Mouse (Mus musculus): ENCODE data around the gene Bad. TPM values are rescaled to one million over a fixed set of nuclear protein-coding genes. Genes with fewer than 3 reads are reported as not detected.

Bad gene
- total and polyA plus RNA-seq, 3 experiments: 21.1 to 33.5 (median 25.8) TPM

GRCm38 (mm10) chr19:6928080-6928479, 13.6 kb upstream of the Bad start:
- Histone ChIP-seq H3K36me3 (ENCODE audit: control insufficient read depth, insufficient read depth, low read length) (no peaks in the 10 kb centered on the region), H3K4me3 (no peak overlapping the region), H3K27ac (no peak overlapping the region), H3K27me3 (ENCODE audit: control insufficient read depth, insufficient read depth, low read length) (peaks cover 13% of the 10 kb centered on the region), H3K79me2 (replicated peaks; ENCODE audit: control insufficient read depth, insufficient read depth, low read length) (no peaks in the 10 kb centered on the region), H3K9ac (ENCODE audit: low read depth, low read length) (no peak overlapping the region), H3K4me1 (ENCODE audit: control insufficient read depth, insufficient read depth, low read length) (peaks cover 5% of the 10 kb centered on the region)
- TF ChIP-seq POLR2A (IDR thresholded peaks at IDR 0.05; ENCODE audit: insufficient read depth, low read depth, low read length) (no peak), CTCF (IDR thresholded peaks at IDR 0.05) (no peak), EP300 (IDR thresholded peaks at IDR 0.05; ENCODE audit: insufficient read depth, low read depth, low read length) (no peak)
- no peak for DNase-seq
- 35% methylated on average over 9 of the region's 9 CpGs for WGBS
- intact Hi-C loops (cut with DNase I): no loop called here

- H3K27me3 ChIP-seq (ENCODE audit: control insufficient read depth, insufficient read depth, low read length): peaks cover 22% of the 10 kb centered on the region
- DNase-seq: no peak
- WGBS: 8% methylated on average over 2 of the region's 2 CpGs
- H3K9ac ChIP-seq (ENCODE audit: low read depth, low read length): no peak overlapping the region
- H3K79me2 ChIP-seq (replicated peaks; ENCODE audit: control insufficient read depth, insufficient read depth, low read length): no peaks in the 10 kb centered on the region
- TF ChIP-seq CTCF (IDR thresholded peaks at IDR 0.05): no peak
- TF ChIP-seq EP300 (IDR thresholded peaks at IDR 0.05; ENCODE audit: insufficient read depth, low read depth, low read length): no peak
- TF ChIP-seq POLR2A (IDR thresholded peaks at IDR 0.05; ENCODE audit: insufficient read depth, low read depth, low read length): no peak
- peaks cover 4% of the 10 kb centered on the region; the same call in 1 of the 2 replicates for H3K4me1 ChIP-seq (ENCODE audit: control insufficient read depth, insufficient read depth, low read length)
- intact Hi-C loops (cut with DNase I): no loop called here
- H3K36me3 ChIP-seq (ENCODE audit: control insufficient read depth, insufficient read depth, low read length): no peaks in the 10 kb centered on the region
- H3K27ac ChIP-seq: no peak overlapping the region
- H3K4me3 ChIP-seq: no peak overlapping the region
Observed at GRCm38 (mm10) chr19:6931002-6931401, 10.7 kb upstream of the Bad start.

- Histone ChIP-seq H3K27ac (no peak overlapping the region), H3K79me2 (replicated peaks; ENCODE audit: control insufficient read depth, insufficient read depth, low read length) (no peaks in the 10 kb centered on the region), H3K4me3 (no peak overlapping the region), H3K9ac (ENCODE audit: low read depth, low read length) (no peak overlapping the region), H3K27me3 (ENCODE audit: control insufficient read depth, insufficient read depth, low read length) (peaks cover 20% of the 10 kb centered on the region), H3K4me1 (ENCODE audit: control insufficient read depth, insufficient read depth, low read length) (peaks cover 4% of the 10 kb centered on the region; the same call in 1 of the 2 replicates), H3K36me3 (ENCODE audit: control insufficient read depth, insufficient read depth, low read length) (no peaks in the 10 kb centered on the region)
- TF ChIP-seq CTCF (IDR thresholded peaks at IDR 0.05) (no peak), EP300 (IDR thresholded peaks at IDR 0.05; ENCODE audit: insufficient read depth, low read depth, low read length) (no peak), POLR2A (IDR thresholded peaks at IDR 0.05; ENCODE audit: insufficient read depth, low read depth, low read length) (no peak)
- intact Hi-C loops (cut with DNase I): no loop called here
- DNase-seq: no peak
- WGBS: 82% methylated on average over 1 of the region's 1 CpGs
Observed at GRCm38 (mm10) chr19:6932018-6932417, 9.6 kb upstream of the Bad start.

- no peaks in the 10 kb centered on the region for H3K36me3 ChIP-seq (ENCODE audit: control insufficient read depth, insufficient read depth, low read length)
- WGBS: 45% methylated on average over 4 of the region's 4 CpGs
- no peak overlapping the region for H3K27ac ChIP-seq
- no peak overlapping the region for H3K4me3 ChIP-seq
- intact Hi-C loops (cut with DNase I): no loop called here
- TF ChIP-seq EP300 (IDR thresholded peaks at IDR 0.05; ENCODE audit: insufficient read depth, low read depth, low read length) (no peak), POLR2A (IDR thresholded peaks at IDR 0.05; ENCODE audit: insufficient read depth, low read depth, low read length) (no peak), CTCF (IDR thresholded peaks at IDR 0.05) (no peak)
- H3K9ac ChIP-seq (ENCODE audit: low read depth, low read length): no peak overlapping the region
- peaks cover 4% of the 10 kb centered on the region; the same call in 1 of the 2 replicates for H3K4me1 ChIP-seq (ENCODE audit: control insufficient read depth, insufficient read depth, low read length)
- H3K79me2 ChIP-seq (replicated peaks; ENCODE audit: control insufficient read depth, insufficient read depth, low read length): no peaks in the 10 kb centered on the region
- no peak for DNase-seq
- H3K27me3 ChIP-seq (ENCODE audit: control insufficient read depth, insufficient read depth, low read length): peaks cover 13% of the 10 kb centered on the region
Observed at GRCm38 (mm10) chr19:6933102-6933435, 8.6 kb upstream of the Bad start.

- no peak overlapping the region for H3K27ac ChIP-seq
- peaks cover 4% of the 10 kb centered on the region; the same call in 1 of the 2 replicates for H3K4me1 ChIP-seq (ENCODE audit: control insufficient read depth, insufficient read depth, low read length)
- intact Hi-C loops (cut with DNase I): no loop called here
- DNase-seq: peak; percentile 31 to 42
- WGBS: 5% methylated on average over 58 of the region's 58 CpGs
- H3K4me3 ChIP-seq: peak overlapping the region; percentile 46
- peak overlapping the region; percentile 64 for H3K9ac ChIP-seq (ENCODE audit: low read depth, low read length)
- no peaks in the 10 kb centered on the region for H3K79me2 ChIP-seq (replicated peaks; ENCODE audit: control insufficient read depth, insufficient read depth, low read length)
- no peaks in the 10 kb centered on the region for H3K36me3 ChIP-seq (ENCODE audit: control insufficient read depth, insufficient read depth, low read length)
- H3K27me3 ChIP-seq (ENCODE audit: control insufficient read depth, insufficient read depth, low read length): peaks cover 12% of the 10 kb centered on the region
- no peak for TF ChIP-seq POLR2A (IDR thresholded peaks at IDR 0.05; ENCODE audit: insufficient read depth, low read depth, low read length)
- no peak for TF ChIP-seq EP300 (IDR thresholded peaks at IDR 0.05; ENCODE audit: insufficient read depth, low read depth, low read length)
- TF ChIP-seq CTCF (IDR thresholded peaks at IDR 0.05): no peak
Observed at GRCm38 (mm10) chr19:6933436-6934194, 8.0 kb upstream of the Bad start.

- peaks cover 12% of the 10 kb centered on the region for H3K27me3 ChIP-seq (ENCODE audit: control insufficient read depth, insufficient read depth, low read length)
Observed at GRCm38 (mm10) chr19:6934195-6934977, 7.3 kb upstream of the Bad start, which contains the start of gene Kcnk4. TSS of gene Kcnk4 (minus strand) at chr19:6934515.

More at GRCm38 (mm10) chr19:6934195-6934977, 7.3 kb upstream of the Bad start, which contains the start of gene Kcnk4:
- no peak within 1 kb of the TSS for H3K27ac ChIP-seq
- peak within 1 kb of the TSS; percentile 46 for H3K4me3 ChIP-seq
- H3K9ac ChIP-seq (ENCODE audit: low read depth, low read length): peak within 1 kb of the TSS; percentile 64
- TF ChIP-seq EP300 (IDR thresholded peaks at IDR 0.05; ENCODE audit: insufficient read depth, low read depth, low read length): no peak
- no peak for TF ChIP-seq CTCF (IDR thresholded peaks at IDR 0.05)
- TF ChIP-seq POLR2A (IDR thresholded peaks at IDR 0.05; ENCODE audit: insufficient read depth, low read depth, low read length): no peak
- no peaks in the 10 kb centered on the region for H3K79me2 ChIP-seq (replicated peaks; ENCODE audit: control insufficient read depth, insufficient read depth, low read length)
- no peaks in the 10 kb centered on the region for H3K36me3 ChIP-seq (ENCODE audit: control insufficient read depth, insufficient read depth, low read length)
- peaks cover 4% of the 10 kb centered on the region; the same call in 1 of the 2 replicates for H3K4me1 ChIP-seq (ENCODE audit: control insufficient read depth, insufficient read depth, low read length)
- 18% methylated on average over 23 of the region's 23 CpGs for WGBS
- no peak for DNase-seq
- intact Hi-C loops (cut with DNase I): no loop called here
